Comparison of ENCODE assay signal across 1 mouse cellular context in the genomic region with DNA sequence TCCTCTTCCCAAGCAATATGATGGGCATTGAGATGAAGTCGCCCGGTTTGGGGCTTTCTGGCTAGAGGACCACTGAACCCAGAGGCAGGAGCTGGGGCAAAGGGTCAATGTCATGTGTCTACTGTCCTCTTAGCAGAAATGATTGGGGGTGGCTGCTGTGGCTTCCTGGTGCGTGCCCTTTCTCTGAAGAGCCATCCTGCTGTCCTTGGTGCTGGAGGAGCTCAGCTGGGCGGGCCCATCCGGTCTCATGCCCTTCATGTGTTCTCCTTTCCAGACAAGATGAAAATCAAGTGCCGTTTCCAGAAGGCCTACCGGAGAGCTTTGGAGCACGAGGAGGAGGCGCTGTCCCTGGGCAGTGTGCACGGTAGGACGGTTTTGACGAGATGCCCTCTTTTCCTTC.
TF ChIP-seq lines count a peak whose summit lies in the region.

No protein-coding gene starts in this region.

TF ChIP-seq in MEL, 35 proteins besides CTCF, POLR2A, EP300 and RAD21 (continued from another document):
- no peak for TF ChIP-seq BHLHE40 (IDR thresholded peaks at IDR 0.05; ENCODE audit: borderline replicate concordance, low read depth, low read length)
- no peak for TF ChIP-seq ZC3H11A (IDR thresholded peaks at IDR 0.05; ENCODE audit: low read depth, low read length)
- no peak for TF ChIP-seq MAZ (IDR thresholded peaks at IDR 0.05; ENCODE audit: low read depth, low read length)
- no peak for TF ChIP-seq RCOR1 (IDR thresholded peaks at IDR 0.05; ENCODE audit: low read depth, low read length)
- no peak for TF ChIP-seq POLR2AphosphoS5 (IDR thresholded peaks at IDR 0.05; ENCODE audit: borderline replicate concordance, low read depth, low read length)
- TF ChIP-seq TBP (IDR thresholded peaks at IDR 0.05; ENCODE audit: low read depth, low read length): no peak
- no peak for TF ChIP-seq USF1 (IDR thresholded peaks at IDR 0.05; ENCODE audit: low read depth, low read length)
- no peak for TF ChIP-seq GABPA (IDR thresholded peaks at IDR 0.05; ENCODE audit: low read depth, low read length)
- TF ChIP-seq KAT2A (conservative IDR thresholded peaks at IDR 0.05; ENCODE audit: low read depth, low read length): no peak
